Mouse (Mus musculus) heart, embryonic 14.5 days (tissue): ENCODE results near the gene Vkorc1. TPM values are rescaled to one million over a fixed set of nuclear protein-coding genes. Genes with fewer than 3 reads are reported as not detected.

Experiments used
- ATAC-seq: fragments of 200-750 bp; cut with Nextera tagmentation; 2 replicates; pipeline ENCODE4 v1.8.0; 2017; ENCODE audit warnings: low read depth, moderate TSS enrichment; ENCODE audit not compliant: insufficient number of reproducible peaks, insufficient read depth, low FRiP score
- H3K27ac ChIP-seq, 2 experiments: fragments of 200-500 bp in 1 of 2; fragments of 300-500 bp in 1 of 2; sonication (generic) in 1 of 2; replicated peaks in 1 of 2; 2 replicates each; pipeline ENCODE4 v1.5.1; 2012 to 2014; ENCODE audit warnings: low read depth in 2 of 2, low read length in 2 of 2, control low read depth in 1 of 2, mild to moderate bottlenecking in 1 of 2, mixed read lengths in 1 of 2; ENCODE audit not compliant: control insufficient read depth in 1 of 2, insufficient read depth in 1 of 2
- H3K27me3 ChIP-seq: fragments of 300-500 bp; sonication (generic); 2 replicates; pipeline ENCODE4 v1.6.1; 2014; ENCODE audit warnings: mild to moderate bottlenecking, low read length, control low read depth; ENCODE audit not compliant: control insufficient read depth, insufficient read depth
- H3K36me3 ChIP-seq: fragments of 300-500 bp; sonication (generic); 2 replicates; pipeline ENCODE4 v1.6.1; 2014; ENCODE audit warnings: mild to moderate bottlenecking, control low read depth, low read length, mixed read lengths; ENCODE audit not compliant: control insufficient read depth, insufficient read depth
- H3K4me1 ChIP-seq, 2 experiments: fragments of 200-500 bp in 1 of 2; fragments of 300-500 bp in 1 of 2; sonication (generic) in 1 of 2; 2 replicates each; pipeline ENCODE4 v1.6.1; 2012 to 2014; ENCODE audit warnings: low read length in 2 of 2, control low read depth in 1 of 2, mixed read lengths in 1 of 2; ENCODE audit not compliant: control insufficient read depth in 2 of 2, insufficient read depth in 2 of 2
- H3K4me2 ChIP-seq: fragments of 300-500 bp; sonication (generic); 2 replicates; pipeline ENCODE4 v1.6.1; 2014; ENCODE audit warnings: mild to moderate bottlenecking, low read length
- H3K4me3 ChIP-seq, 2 experiments: fragments of 200-500 bp in 1 of 2; fragments of 300-500 bp in 1 of 2; sonication (generic) in 1 of 2; 2 replicates each; pipeline ENCODE4 v1.5.1; 2012 to 2014; ENCODE audit warnings: low read length in 2 of 2, mild to moderate bottlenecking in 2 of 2, control low read depth in 1 of 2, low read depth in 1 of 2, moderate library complexity in 1 of 2; ENCODE audit not compliant: control insufficient read depth in 1 of 2, insufficient read depth in 1 of 2
- H3K9ac ChIP-seq: fragments of 300-500 bp; sonication (generic); 2 replicates; pipeline ENCODE4 v1.6.1; 2014; ENCODE audit warnings: mild to moderate bottlenecking, low read length
- H3K9me3 ChIP-seq: fragments of 300-500 bp; sonication (generic); 2 replicates; pipeline ENCODE4 v1.6.1; 2016; ENCODE audit warnings: low read length, control low read depth; ENCODE audit not compliant: control insufficient read depth
- WGBS: fragments of 180-500 bp; shearing (Covaris S2); extraction: QIAGEN DNeasy Blood & Tissue Kit; methylation state at CpG from one replicate; pipeline ENCODE4 v1.1.7; 2014; 5-methylcytosine and 5-hydroxymethylcytosine counted together
- polyA plus RNA-seq: library from polyadenylated mRNA; unstranded; fragments of >200 nt; fragmentation: Nextera tagmentation; extraction: Ambion mirVana; gene quantifications from 2 replicates; pipeline ENCODE4 v1.2.1, GENCODE M21; 2014

Vkorc1 gene
- polyA plus RNA-seq, 1 experiment from 2014 or later, result 142 TPM

DNA sequence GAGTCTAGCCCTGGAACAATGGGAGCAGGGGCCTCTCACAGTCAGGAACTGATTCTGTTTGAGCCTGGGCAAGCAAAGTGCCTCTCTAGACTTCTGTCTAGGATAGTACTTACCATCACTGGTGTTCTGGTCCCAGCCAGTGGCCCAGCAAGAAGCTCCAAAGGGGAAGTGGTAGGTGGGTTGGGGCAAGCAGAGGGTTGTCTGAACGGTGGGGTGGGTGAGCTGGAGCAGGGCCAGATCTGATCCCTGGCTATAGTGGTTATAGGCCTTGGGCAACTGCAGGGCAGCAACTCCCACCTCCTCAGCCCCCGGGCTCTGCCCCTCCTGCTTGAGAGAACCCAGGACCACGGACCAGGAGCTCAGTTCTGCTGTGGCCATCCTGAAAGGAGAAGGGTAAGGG lies 6.6 kb downstream of the Vkorc1 start:
- H3K36me3 ChIP-seq, result peaks cover 90% of the 10 kb centered on the region
- no peak overlapping the region for H3K4me3 ChIP-seq
- no peaks in the 10 kb centered on the region for H3K27me3 ChIP-seq
- H3K9me3 ChIP-seq, result no peaks in the 10 kb centered on the region
- WGBS, result 67% methylated on average over 3 of the region's 3 CpGs
- no peak for ATAC-seq
- H3K27ac ChIP-seq, result no peak overlapping the region
- peaks cover 4 to 8% of the 10 kb centered on the region in 2 experiments; a peak in 2 of 4 replicates for H3K4me1 ChIP-seq
- no peak overlapping the region for H3K9ac ChIP-seq
- no peak overlapping the region for H3K4me2 ChIP-seq

DNA sequence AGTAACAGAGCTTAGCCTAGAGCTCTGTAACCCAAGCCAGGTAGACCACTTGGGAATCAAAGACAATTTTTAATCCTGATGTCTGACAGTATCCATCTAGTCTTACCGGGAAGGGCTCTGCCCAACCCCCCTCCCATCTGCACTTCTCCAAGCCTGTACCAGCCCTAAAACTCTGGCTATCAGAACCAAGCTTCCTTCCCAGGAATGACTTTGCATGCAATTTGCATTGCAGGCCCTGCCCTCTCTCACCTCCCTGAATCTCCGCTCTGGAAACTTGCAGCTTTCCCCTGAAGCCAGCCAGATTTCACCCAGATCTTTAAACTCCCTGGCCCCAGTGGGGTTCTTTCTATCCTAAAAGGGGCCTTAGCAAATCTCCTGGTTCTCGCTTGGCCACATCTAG lies 7.6 kb downstream of the Vkorc1 start:
- Histone ChIP-seq H3K9ac (no peak overlapping the region), H3K9me3 (no peaks in the 10 kb centered on the region), H3K4me3 (no peak overlapping the region), H3K4me2 (no peak overlapping the region), H3K27me3 (no peaks in the 10 kb centered on the region), H3K27ac (no peak overlapping the region), H3K4me1 (peaks cover 5 to 15% of the 10 kb centered on the region in 2 experiments; a peak in 2 of 4 replicates), H3K36me3 (peaks cover 90% of the 10 kb centered on the region)
- no peak for ATAC-seq
- WGBS, result 82% methylated on average over 3 of the region's 3 CpGs

DNA sequence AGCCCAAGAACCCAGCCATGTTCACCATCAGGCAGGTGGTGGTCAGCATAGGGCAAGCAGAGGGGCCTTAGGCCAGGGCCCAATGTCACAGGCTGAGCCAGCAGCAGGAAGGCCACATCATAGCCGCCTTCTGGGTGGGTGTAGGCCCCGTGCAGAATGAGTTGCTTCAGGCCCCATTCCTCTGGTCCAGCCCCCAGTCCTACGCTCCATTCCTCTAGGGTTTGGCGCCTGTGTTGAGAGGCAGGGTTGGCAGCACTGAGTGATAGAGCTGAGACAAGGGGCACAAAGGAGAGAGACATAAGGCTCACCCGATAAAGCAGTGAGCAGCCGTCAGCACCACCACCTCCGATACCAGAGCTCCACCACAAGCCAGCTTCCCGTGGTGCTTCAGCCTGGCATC lies 8.2 kb downstream of the Vkorc1 start:
- Histone ChIP-seq H3K36me3 (peaks cover 90% of the 10 kb centered on the region), H3K9me3 (no peaks in the 10 kb centered on the region), H3K4me2 (no peak overlapping the region), H3K4me3 (no peak overlapping the region), H3K4me1 (peaks cover 5 to 15% of the 10 kb centered on the region in 2 experiments; a peak in 2 of 4 replicates), H3K27ac (no peak overlapping the region), H3K9ac (no peak overlapping the region), H3K27me3 (no peaks in the 10 kb centered on the region)
- ATAC-seq, result no peak
- WGBS, result 72% methylated on average over 8 of the region's 8 CpGs

DNA sequence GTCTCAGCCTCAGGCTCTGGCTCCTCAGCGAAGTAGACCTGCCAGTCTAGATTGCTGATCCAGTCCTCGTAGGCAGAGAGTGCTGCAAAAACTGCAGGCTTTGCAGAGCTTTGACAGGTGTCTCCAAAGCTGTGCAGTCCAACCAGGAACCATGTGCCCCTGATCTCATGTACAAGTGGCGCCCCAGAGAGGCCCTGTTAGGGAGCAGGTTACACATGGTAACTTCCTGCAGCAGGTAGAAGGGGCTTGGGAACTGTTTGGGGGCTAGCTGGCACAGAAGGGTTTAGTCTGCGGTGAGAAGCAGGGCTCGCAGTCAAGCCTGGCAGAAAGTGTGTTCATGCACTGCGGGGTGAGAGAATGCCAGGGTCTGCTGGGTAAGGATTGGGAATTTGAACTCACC lies 8.9 kb downstream of the Vkorc1 start:
- H3K4me2 ChIP-seq, result no peak overlapping the region
- WGBS, result 86% methylated on average over 6 of the region's 6 CpGs
- H3K27ac ChIP-seq, result no peak overlapping the region
- H3K4me1 ChIP-seq, result peaks cover 5 to 15% of the 10 kb centered on the region in 2 experiments; a peak in 2 of 4 replicates
- H3K27me3 ChIP-seq, result no peaks in the 10 kb centered on the region
- no peak overlapping the region for H3K4me3 ChIP-seq
- H3K9me3 ChIP-seq, result no peaks in the 10 kb centered on the region
- peaks cover 93% of the 10 kb centered on the region for H3K36me3 ChIP-seq
- ATAC-seq, result no peak
- H3K9ac ChIP-seq, result no peak overlapping the region

DNA sequence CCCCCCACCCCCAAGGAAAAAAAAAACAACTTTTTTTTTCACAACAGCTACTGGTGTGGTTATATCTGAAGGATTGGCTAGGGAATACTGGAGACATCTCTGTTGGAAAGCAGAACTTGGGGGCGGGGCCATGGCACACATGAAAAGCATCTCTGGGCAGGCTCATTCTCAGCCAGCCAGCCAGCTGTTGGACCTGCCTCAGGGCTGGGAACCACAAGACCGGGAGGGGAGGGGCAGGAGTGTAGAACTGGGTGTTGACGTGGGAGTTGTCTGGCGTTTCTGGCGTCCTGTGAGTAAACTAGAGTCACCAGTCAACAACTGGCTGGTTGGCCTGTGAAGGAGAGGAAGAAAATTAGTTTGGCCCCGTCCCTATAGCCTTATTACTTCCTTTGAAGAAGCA lies 9.5 kb downstream of the Vkorc1 start:
- H3K36me3 ChIP-seq, result peaks cover 96% of the 10 kb centered on the region
- H3K9me3 ChIP-seq, result no peaks in the 10 kb centered on the region
- no peak overlapping the region for H3K27ac ChIP-seq
- no peak for ATAC-seq
- no peak overlapping the region for H3K4me2 ChIP-seq
- H3K27me3 ChIP-seq, result no peaks in the 10 kb centered on the region
- peaks cover 5 to 15% of the 10 kb centered on the region in 2 experiments; a peak in 2 of 4 replicates for H3K4me1 ChIP-seq
- H3K4me3 ChIP-seq, result no peak overlapping the region
- H3K9ac ChIP-seq, result no peak overlapping the region
- 64% methylated on average over 6 of the region's 6 CpGs for WGBS

DNA sequence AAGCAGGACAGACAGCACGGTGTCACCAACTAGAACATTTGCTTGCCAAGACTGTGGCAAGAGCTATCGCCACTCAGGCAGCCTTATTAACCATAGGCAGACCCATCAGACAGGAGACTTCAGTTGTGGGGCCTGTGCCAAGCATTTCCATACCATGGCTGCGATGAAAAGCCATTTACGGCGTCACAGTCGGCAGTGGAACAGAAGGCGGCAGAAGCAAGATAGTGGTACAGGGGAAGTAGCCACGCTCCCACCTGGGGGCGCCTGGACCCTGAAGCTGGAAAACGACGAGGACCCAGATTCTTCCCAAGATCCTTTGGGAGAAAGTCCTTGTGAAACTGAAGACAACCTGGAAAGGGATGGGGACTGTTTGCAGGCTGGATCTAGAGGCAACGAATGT lies 15.0 kb downstream of the Vkorc1 start:
- H3K4me2 ChIP-seq, result no peak overlapping the region
- ATAC-seq, result no peak
- H3K4me3 ChIP-seq, result no peak overlapping the region
- H3K9me3 ChIP-seq, result no peaks in the 10 kb centered on the region
- no peak overlapping the region for H3K27ac ChIP-seq
- WGBS, result 79% methylated on average over 12 of the region's 12 CpGs
- H3K27me3 ChIP-seq, result no peaks in the 10 kb centered on the region
- peaks cover 78% of the 10 kb centered on the region for H3K36me3 ChIP-seq
- H3K9ac ChIP-seq, result no peak overlapping the region
- H3K4me1 ChIP-seq, result peaks cover 5 to 21% of the 10 kb centered on the region in 2 experiments; a peak in 2 of 4 replicates

DNA sequence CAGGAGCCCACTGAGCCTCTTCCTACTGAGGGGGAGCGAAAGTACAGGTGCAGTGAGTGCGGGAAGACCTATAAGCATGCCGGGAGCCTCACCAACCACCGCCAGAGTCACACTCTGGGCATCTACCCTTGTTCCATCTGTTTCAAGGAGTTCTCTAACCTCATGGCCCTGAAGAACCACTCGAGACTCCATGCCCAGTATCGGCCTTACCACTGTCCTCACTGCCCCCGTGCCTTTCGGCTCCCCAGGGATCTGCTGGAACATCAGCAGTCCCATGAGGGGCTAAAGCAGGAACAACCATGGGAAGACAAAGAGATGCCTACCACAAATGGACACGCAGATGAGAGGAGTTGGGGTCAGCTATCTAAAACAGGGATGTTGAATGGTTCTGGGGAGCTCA lies 16.1 kb downstream of the Vkorc1 start:
- H3K27ac ChIP-seq, result no peak overlapping the region
- 93% methylated on average over 9 of the region's 9 CpGs for WGBS
- no peak overlapping the region for H3K9ac ChIP-seq
- H3K9me3 ChIP-seq, result no peaks in the 10 kb centered on the region
- no peak overlapping the region for H3K4me2 ChIP-seq
- no peaks in the 10 kb centered on the region for H3K27me3 ChIP-seq
- no peak overlapping the region for H3K4me3 ChIP-seq
- H3K36me3 ChIP-seq, result peaks cover 67% of the 10 kb centered on the region
- peaks cover 5 to 28% of the 10 kb centered on the region in 2 experiments; a peak in 2 of 4 replicates for H3K4me1 ChIP-seq
- ATAC-seq, result no peak
